Mouse (Mus musculus): ENCODE data around the gene Idh2. TPM values are rescaled to one million over a fixed set of nuclear protein-coding genes. Genes with fewer than 3 reads are reported as not detected.

The Idh2 gene
- total RNA-seq, 2 experiments from 2014 or later = 53.9 to 67.1 TPM

DNA sequence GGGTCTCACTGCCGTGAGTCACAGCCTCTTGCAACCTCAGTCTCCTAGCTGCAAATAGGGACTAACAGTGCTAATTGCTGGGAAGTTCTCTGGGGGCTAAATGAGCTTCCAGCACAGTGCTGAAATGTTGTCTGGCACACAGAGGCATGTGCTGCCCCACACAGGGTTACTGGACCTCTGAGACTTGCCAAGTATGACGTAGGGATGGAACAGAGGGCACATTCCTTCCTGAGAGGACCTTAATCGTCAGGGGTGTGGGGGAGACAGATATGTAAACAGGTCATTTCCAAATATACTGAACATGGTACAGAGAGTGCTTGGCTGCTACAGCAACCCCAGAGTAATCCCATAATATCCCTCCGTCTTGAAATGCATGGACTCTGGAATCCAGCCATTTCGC lies 5.9 kb upstream of the Idh2 start:
- Histone ChIP-seq H3K4me3 (no peak overlapping the region), H3K27ac (no peak overlapping the region)
- DNase-seq (ENCODE audit: extremely low spot score in 1 of 2, low spot score in 2 of 2) = no peak
- intact Hi-C loops (cut with DNase I) = no loop called here
- TF ChIP-seq CTCF (IDR thresholded peaks at IDR 0.05) = no peak

DNA sequence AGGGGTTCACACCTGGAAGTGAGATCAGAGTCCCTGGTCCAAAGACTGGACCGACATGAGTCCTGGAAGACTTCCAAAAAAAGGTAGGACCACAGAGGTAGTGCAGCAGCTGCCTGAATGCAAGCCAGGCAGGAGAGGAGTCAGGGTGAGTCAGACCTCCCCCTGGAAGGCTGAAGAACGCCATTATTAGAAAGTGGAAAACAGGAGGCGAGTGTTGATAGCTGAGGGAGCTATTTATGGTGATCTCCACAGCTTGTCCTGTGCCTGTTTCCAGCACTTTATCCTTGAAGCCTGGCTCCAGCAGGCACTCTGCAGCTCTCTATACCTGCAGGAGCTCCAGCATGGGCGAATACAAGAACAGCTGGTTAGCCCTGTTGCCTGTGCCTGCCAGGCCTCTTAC lies 4.0 kb upstream of the Idh2 start:
- no peak for TF ChIP-seq CTCF (IDR thresholded peaks at IDR 0.05)
- intact Hi-C loops (cut with DNase I) = no loop called here
- peak; percentile 24 to 32 for DNase-seq (ENCODE audit: extremely low spot score in 1 of 2, low spot score in 2 of 2)

DNA sequence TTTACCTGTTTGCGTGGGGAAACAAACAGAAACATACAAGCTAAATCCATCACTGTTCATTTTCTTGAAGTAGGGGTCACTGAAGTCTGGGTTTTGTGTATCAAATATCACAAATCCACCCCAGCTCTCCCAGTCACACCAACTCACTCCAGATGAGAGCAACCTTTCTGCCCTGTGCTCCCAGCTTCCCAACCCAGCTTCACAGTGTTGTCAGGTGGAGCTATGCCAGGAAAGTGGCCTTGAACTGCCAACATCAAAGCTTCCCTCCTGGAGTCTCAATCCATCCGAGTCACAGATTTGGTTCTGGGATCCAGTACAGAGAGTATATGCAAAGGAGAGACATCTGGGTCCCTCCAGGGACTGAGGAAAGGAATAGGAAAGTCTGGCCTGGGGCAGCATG lies 966 bp upstream of the Idh2 start:
- Histone ChIP-seq H3K4me3 (no peak overlapping the region), H3K27ac (no peak overlapping the region)
- no peak for TF ChIP-seq CTCF (IDR thresholded peaks at IDR 0.05)
- DNase-seq (ENCODE audit: extremely low spot score in 1 of 2, low spot score in 2 of 2) = no peak
- intact Hi-C loops (cut with DNase I) = no loop called here

More for the DNA sequence above, 4.0 kb upstream of the Idh2 start:
- Histone ChIP-seq H3K4me3 (no peak overlapping the region), H3K27ac (peak overlapping the region; percentile 32)

DNA sequence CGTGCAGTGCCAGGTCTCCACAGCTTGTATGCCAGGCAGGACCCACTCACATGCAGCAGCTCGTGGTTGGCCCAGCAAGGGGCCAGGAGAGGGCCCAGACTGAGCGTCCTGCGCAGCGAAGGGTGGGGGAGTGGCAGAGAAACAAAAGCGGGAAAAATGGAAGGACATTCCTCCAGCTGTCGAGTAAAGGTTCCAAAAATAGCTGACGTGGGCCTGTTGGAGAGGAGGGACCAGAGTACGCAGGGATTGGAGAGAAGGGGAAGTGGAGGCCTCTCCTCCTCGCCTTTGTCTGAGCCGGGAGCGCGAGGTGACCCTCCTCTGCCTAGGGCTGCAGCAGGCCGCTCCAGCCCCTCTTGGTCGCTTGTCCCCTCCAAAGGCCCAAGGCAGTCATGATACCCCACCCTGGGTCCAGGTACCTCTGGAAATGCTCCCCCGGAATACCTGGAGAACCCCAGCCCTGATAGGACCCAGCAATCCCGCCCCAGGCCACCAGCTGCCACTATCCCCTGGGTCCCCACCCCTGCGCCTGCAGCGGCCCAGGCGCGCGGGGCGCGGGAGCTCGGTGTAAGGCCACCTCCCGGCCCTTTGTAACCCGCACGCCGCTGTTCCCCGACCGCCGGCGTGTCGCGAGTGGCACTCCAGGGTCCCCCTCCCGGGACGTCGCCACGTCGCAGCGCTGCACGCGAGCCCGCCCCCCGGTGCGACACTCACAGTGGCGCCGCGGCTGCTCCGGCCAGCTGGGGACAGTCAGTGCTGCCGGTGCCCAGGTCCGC lies 555 bp downstream of the Idh2 start:
- intact Hi-C loops (cut with DNase I) = no loop called here
- peak; percentile 37 to 38 for DNase-seq (ENCODE audit: extremely low spot score in 1 of 2, low spot score in 2 of 2)
- Histone ChIP-seq H3K4me3 (peak overlapping the region; percentile 60), H3K27ac (peak overlapping the region; percentile 93)
- no peak for TF ChIP-seq CTCF (IDR thresholded peaks at IDR 0.05)

DNA sequence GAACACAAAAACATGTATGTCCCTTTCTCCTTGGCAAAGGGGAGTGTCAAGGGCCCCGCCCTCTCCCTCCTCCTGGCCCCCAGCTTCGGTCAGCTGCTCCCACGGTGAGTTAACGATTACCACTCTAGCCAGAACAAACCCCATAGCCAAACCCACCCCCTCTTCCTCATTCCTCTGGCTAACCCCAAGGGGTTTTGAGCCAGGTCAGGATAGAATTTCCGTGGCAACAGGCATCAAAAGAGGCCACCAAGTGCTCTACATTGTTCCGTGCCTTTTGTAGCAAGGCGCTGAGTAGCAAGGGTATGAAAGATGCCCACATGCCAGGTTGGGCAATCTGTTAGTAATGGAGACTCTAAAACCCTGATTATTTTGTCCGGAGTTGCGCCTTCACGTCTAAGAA lies 1.2 kb downstream of the Idh2 start:
- TF ChIP-seq CTCF (IDR thresholded peaks at IDR 0.05) = no peak
- no peak for DNase-seq (ENCODE audit: extremely low spot score in 1 of 2, low spot score in 2 of 2)

DNA sequence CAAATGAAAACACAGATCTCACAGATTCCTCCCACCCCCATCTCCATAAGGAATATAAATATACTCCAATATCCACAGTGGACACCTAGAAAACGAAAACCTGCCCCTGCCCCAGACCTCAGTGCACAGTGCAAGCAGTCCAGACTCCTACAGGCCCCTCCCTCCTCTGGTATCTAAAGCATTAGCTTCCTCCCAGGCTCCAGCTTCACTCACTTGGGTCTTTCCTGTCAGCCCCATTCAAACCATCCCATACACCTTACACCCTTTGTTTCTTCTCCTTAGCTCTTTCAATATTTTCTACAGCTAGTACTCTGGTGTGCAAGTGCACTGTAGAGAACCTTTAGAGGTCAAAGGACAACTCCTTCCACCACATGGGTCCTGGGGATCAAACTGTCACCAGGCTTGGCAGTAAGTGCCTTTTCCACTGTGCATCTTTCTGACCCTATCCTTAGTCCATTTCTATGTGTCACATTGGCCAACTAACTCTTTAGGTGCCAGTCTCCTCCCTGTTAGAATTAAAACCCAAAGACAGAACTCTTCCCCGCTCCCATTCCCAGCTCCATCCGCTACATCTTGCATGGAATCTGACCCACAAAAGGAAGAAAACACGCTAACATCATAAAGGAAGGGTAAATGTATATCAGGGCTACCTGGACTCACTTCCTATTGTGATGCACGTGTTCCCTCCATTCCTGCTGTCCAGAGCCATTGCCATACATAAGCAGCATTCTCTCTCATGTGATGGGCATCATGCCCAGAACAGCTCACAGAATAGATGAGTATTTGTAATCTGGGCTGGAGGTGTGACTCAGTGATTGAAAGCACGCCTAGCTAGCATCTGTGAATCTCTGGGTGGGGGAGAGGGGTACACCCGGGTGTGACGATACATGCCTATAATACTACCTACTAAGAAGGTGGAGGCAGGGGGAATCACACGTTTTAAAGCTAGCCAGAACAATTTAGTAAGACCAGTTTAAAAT lies 3.8 kb downstream of the Idh2 start:
- Histone ChIP-seq H3K27ac (no peak overlapping the region), H3K4me3 (no peak overlapping the region)
- intact Hi-C loops (cut with DNase I) = no loop called here
- DNase-seq (ENCODE audit: extremely low spot score in 1 of 2, low spot score in 2 of 2) = peak in 1 of 2 experiments; percentile 37
- no peak for TF ChIP-seq CTCF (IDR thresholded peaks at IDR 0.05)

More for the DNA sequence above, 1.2 kb downstream of the Idh2 start:
- Histone ChIP-seq H3K4me3 (peak overlapping the region; percentile 60), H3K27ac (peak overlapping the region; percentile 93)
- intact Hi-C loops (cut with DNase I) = no loop called here

DNA sequence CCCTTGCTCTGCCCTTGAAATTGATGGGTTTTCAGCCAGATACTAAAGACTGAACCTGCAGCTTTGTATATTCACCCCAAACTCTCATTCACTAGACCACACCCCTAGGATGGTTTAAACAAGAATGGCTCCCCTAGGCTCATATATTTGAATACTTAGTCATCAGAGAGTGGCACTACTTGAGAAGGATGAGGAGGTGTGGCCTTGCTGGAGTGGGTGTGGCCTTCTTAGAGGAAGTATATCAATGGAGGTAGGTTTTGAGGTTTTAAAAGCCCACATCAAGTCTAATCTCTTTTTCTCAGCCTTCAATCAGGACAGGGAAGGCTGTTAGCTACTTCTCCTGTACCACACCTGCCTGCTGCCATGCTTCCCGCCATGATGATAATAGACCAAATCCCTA lies 8.8 kb downstream of the Idh2 start:
- H3K27ac ChIP-seq = no peak overlapping the region
- intact Hi-C loops (cut with DNase I) = no loop called here
- no peak for DNase-seq (ENCODE audit: extremely low spot score in 1 of 2, low spot score in 2 of 2)
- no peak for TF ChIP-seq CTCF (IDR thresholded peaks at IDR 0.05)
- H3K4me3 ChIP-seq = no peak overlapping the region

DNA sequence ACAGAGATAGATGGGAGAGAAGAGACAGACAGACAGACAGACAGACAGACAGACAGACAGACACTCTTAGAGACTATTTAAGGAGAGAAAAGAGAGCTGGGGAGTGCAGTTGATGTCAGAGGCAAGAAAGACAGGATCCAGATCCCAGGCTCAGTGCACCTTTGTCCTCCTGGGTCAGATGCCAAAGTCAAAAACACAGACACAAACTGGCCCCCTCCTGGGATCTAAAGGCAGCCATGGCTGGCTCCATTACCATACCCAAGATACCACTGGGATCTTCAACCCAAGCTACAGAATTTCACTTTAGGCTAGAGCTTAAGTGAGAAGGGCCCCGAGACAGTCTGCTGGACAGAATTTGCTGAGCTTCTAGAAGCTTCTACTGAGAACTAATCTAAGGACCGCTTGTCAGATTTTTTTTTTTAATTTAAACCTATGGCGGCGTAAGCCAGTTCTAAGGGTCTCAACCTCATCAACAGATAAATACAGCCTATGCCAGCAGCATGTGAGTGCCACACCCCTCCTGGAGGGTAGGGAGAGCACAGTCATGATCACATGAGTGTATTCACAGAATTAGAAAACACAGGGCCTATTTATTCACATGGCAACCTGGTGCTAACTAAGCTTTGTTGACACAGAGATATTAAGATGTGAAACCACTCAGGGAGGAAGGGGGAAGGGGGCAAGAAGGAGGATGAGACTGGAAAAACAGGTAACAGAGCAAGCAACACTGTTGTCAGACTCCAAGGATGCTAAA lies 9.4 kb downstream of the Idh2 start:
- no peak for DNase-seq (ENCODE audit: extremely low spot score in 1 of 2, low spot score in 2 of 2)
- no peak overlapping the region for H3K27ac ChIP-seq
- intact Hi-C loops (cut with DNase I) = no loop called here
- no peak overlapping the region for H3K4me3 ChIP-seq
- TF ChIP-seq CTCF (IDR thresholded peaks at IDR 0.05) = no peak

DNA sequence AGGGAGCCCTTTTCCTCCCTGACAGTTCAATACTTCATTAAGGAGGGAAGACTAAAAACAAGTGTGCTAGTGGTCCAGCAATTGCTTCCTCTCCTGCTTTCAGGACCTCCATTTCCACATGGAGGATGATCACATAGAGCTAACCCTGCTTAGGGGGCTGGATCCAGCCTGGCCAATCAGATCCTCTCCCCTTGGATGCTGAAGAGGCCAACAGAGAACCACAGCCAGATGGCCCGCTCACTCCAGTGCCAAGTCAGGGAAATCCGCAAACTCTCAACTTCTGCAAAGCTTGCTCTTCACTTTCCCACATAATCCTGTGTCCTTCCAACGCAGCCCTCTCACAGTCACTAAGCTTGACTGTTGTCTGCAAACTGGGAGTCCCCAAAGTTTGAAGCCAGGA lies 11.9 kb downstream of the Idh2 start:
- no peak for TF ChIP-seq CTCF (IDR thresholded peaks at IDR 0.05)
- Histone ChIP-seq H3K27ac (no peak overlapping the region), H3K4me3 (no peak overlapping the region)
- DNase-seq (ENCODE audit: extremely low spot score in 1 of 2, low spot score in 2 of 2) = no peak
- intact Hi-C loops (cut with DNase I) = no loop called here

DNA sequence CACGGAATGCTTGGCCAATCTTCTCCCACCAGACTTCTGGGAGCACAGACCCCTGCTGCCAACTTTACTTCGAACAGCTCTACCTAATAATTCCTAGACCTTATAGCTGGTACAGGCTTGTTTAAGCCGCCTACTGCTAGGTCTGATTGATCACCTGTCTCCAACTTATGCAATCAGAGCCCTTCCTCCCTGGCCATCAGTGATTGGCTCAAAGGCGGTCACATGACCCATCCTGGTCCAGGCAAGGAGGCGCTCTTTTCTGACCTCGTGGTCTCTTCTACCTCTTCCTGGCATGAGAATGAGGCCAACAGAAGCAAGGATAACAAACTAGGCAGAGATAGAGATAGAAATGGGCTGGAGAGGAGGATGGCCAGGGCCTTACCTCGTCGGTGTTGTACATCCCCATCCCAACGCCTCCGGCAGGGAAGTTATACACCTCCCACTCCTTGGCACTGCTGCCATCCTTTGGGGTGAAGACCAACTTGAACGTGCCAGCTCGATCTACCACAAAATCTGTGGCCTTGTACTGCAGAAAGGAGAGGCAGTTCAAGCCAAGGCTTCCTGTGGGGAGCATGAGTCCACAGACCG lies 16.7 kb downstream of the Idh2 start:
- no peak for TF ChIP-seq CTCF (IDR thresholded peaks at IDR 0.05)
- H3K4me3 ChIP-seq = no peak overlapping the region
- intact Hi-C loops (cut with DNase I) = no loop called here
- DNase-seq (ENCODE audit: extremely low spot score in 1 of 2, low spot score in 2 of 2) = no peak
- no peak overlapping the region for H3K27ac ChIP-seq

DNA sequence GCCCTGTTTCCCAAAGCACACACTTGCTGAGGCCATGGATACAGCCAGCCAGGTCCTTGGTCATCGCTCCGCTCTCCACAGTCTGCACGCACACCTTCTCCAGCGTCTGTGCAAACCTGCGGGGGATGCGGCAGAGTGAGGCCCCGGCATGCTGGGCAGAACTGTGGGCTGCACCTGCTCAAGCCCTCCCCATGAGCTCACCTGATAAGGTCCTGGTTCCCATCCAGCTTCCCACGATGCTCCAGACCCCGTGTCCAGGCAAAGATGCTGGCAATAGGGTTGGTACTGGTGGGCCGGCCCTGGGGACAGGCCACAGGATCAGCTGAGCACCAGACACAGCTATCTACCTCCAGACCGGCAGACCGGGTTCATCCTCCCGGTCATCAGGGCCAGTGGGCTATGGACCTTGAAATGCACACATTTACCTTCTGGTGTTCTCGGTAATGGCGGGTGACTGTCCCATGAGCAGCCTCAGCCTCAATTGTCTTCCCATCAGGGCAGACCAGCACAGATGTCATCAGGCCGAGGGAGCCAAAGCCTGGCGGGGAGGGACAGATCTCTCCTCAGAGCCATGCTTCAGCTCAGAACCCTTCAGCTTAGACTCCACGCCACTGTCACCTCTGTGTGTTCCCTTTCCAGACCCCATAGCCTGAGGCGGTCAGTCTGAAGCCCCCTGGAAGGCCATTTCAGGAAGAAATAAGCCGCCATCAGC lies 19.4 kb downstream of the Idh2 start:
- intact Hi-C loops (cut with DNase I) = no loop called here
- no peak overlapping the region for H3K27ac ChIP-seq
- no peak for TF ChIP-seq CTCF (IDR thresholded peaks at IDR 0.05)
- H3K4me3 ChIP-seq = no peak overlapping the region
- DNase-seq (ENCODE audit: extremely low spot score in 1 of 2, low spot score in 2 of 2) = no peak
